Mouse (Mus musculus): ENCODE results near the gene Uqcr11. TPM values are rescaled to one million over a fixed set of nuclear protein-coding genes. Genes with fewer than 3 reads are reported as not detected.

Gene Uqcr11
- polyA plus RNA-seq, 1 experiment, result 222 TPM

DNA sequence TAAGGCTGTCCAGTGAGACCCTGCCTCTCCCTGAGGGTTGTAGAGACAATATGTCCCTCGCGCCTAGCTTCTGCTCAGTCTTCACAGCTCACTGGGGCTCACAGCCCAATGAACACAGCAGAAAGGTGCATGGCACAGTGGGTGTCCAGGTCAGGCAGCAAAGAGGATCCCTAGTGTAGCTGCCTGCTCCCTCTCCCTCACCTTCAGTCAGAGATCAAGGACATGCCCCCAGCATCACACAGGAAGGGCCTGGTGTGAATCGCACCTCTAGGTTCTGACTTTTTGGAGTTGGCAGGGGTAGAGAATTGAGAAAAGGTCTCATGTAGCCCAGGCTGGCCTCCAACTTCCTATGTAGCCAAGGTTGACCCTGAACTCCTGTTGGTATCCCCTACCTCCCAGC lies 28.2 kb upstream of the Uqcr11 start:
- peaks cover 5% of the 10 kb centered on the region; the same call in 1 of the 2 replicates for H3K4me1 ChIP-seq (ENCODE audit: control insufficient read depth, insufficient read depth, low read length)
- peak overlapping the region; percentile 9; the same call in 1 of the 2 replicates for H3K27ac ChIP-seq (ENCODE audit: control insufficient read depth, insufficient read depth, low read depth, low read length, poor library complexity)
- no peak overlapping the region for H3K4me3 ChIP-seq (replicated peaks; ENCODE audit: control insufficient read depth, low read depth, low read length)

DNA sequence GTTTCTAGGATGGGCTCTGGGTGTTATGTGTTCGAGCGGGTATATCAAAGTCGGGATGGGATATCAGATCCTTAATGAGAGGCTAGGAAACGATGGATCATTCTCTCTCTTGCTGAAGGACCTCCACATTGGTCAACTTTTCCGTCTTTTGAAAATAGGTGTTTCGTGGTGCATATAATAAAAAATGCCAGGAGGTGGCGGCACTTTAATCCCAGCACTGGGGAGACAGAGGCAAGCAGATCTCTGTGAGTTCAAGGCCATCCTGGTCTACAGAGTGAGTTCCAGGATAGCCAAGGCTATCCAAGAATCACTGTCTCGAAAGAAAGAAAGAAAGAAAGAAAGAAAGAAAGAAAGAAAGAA lies 27.6 kb upstream of the Uqcr11 start:
- TF ChIP-seq POLR2A (IDR thresholded peaks at IDR 0.05; ENCODE audit: borderline replicate concordance, control insufficient read depth, low read depth, low read length) (no peak), CTCF (IDR thresholded peaks at IDR 0.05; ENCODE audit: control insufficient read depth, insufficient read depth, low read length) (no peak)
- peak overlapping the region; percentile 51 for H3K4me3 ChIP-seq (replicated peaks; ENCODE audit: control insufficient read depth, low read depth, low read length)
- WGBS, result 10% methylated on average over 8 of the region's 8 CpGs
- H3K27ac ChIP-seq (ENCODE audit: control insufficient read depth, insufficient read depth, low read depth, low read length, poor library complexity), result peak overlapping the region; percentile 82
- H3K4me1 ChIP-seq (ENCODE audit: control insufficient read depth, insufficient read depth, low read length), result peaks cover 5% of the 10 kb centered on the region; the same call in 1 of the 2 replicates

More for the DNA sequence above, 28.2 kb upstream of the Uqcr11 start:
- 80% methylated on average over 3 of the region's 3 CpGs for WGBS
- TF ChIP-seq CTCF (IDR thresholded peaks at IDR 0.05; ENCODE audit: control insufficient read depth, insufficient read depth, low read length) (no peak), POLR2A (IDR thresholded peaks at IDR 0.05; ENCODE audit: borderline replicate concordance, control insufficient read depth, low read depth, low read length) (no peak)

DNA sequence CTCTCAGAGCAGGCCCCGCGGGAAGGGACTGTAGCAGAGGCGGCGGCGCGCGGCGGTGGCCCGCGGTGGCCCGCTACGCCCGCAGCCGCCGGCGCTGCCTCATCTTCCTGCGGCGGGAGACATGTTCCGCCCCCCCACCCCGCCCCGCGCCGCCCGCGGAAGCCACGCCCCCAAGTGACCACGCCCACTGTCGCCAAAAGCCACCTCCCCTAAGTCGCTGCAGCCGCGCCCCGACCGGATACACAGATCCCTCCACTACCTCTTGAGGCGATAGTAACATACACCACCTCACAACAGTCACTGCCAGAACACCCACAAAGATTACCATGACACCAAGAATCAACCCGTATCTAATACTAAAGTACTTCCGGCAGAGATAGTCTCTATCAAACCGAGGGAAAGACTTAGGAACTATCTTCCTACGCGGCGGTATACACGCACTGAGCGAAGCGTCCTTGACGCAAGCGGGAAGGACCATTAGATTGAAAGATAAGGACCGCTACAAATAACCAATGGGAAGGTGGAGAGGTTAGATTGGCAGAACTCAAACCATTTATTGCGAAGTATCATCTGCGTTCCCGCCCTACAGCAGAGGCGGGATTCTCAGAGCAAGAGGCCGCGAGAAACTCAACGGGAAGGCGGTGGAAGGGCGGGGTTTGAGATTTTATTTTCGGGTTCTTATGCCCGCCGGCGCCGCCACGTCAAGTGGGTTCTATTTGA lies 27.0 kb upstream of the Uqcr11 start, which contains the start of gene Tcf3:
Gene Tcf3, minus strand, starts transcription at position 135 of the 720 bp plus-strand sequence.
- TF ChIP-seq CTCF (IDR thresholded peaks at IDR 0.05; ENCODE audit: control insufficient read depth, insufficient read depth, low read length), result no peak
- TF ChIP-seq POLR2A (IDR thresholded peaks at IDR 0.05; ENCODE audit: borderline replicate concordance, control insufficient read depth, low read depth, low read length), result peak; percentile 78; the same call in 1 of the 2 replicates
- under 1% methylated on average over 61 of the region's 61 CpGs for WGBS
- H3K4me3 ChIP-seq (replicated peaks; ENCODE audit: control insufficient read depth, low read depth, low read length), result peak within 1 kb of the TSS; percentile 90
- H3K4me1 ChIP-seq (ENCODE audit: control insufficient read depth, insufficient read depth, low read length), result peaks cover 5% of the 10 kb centered on the region; the same call in 1 of the 2 replicates
- peak within 1 kb of the TSS; percentile 82 for H3K27ac ChIP-seq (ENCODE audit: control insufficient read depth, insufficient read depth, low read depth, low read length, poor library complexity)

DNA sequence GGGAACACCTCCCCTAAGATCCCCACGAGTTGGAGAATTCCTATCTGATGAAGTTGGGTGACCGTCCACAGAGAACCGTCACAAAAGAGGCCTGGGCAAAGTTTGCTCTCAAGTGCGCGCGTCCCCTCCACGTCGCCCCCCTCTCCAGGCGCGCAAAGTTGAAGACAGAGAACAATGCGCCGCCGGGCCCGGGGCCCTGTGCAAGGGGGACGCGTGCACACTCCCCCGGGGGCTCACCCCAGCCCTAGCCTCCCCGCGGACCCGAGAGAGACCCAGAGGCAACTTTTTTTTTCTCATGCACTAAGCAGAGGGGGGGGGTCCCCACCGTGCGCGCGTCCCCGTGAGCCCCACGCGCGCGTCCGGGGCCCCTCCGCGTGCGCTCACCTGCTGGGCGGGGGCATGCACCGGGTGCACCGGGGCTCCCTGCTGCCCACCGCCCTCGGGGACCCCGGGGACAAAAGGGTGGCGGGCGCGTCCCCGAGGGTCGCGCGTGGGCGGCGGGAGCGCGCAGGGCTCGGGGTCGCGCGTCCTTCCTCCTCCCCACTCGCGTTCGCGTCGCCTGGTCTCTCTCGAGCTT lies 26.4 kb upstream of the Uqcr11 start:
- TF ChIP-seq POLR2A (IDR thresholded peaks at IDR 0.05; ENCODE audit: borderline replicate concordance, control insufficient read depth, low read depth, low read length) (no peak), CTCF (IDR thresholded peaks at IDR 0.05; ENCODE audit: control insufficient read depth, insufficient read depth, low read length) (no peak)
- Histone ChIP-seq H3K27ac (ENCODE audit: control insufficient read depth, insufficient read depth, low read depth, low read length, poor library complexity) (peak overlapping the region; percentile 82), H3K4me3 (replicated peaks; ENCODE audit: control insufficient read depth, low read depth, low read length) (peak overlapping the region; percentile 90), H3K4me1 (ENCODE audit: control insufficient read depth, insufficient read depth, low read length) (peaks cover 5% of the 10 kb centered on the region; the same call in 1 of the 2 replicates)
- under 1% methylated on average over 60 of the region's 60 CpGs for WGBS

DNA sequence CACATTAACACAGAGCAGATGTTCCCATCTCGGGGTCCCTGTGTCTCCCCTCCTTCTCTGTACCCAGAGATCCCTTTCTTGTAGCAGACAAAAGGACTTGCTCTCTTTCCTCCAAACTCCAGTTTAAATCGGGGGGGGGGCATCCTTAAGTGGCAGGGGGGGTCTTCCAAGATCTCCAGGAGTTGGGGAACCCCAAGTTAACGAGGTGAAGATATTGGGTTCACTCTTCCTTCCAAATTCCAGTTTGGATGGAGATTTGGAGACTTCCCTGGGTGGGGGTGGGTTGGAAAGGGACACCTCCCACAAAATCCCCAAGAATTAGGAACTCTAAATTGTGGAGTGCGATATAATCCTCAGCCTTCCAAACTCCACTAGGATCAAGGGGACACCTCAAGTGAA lies 25.8 kb upstream of the Uqcr11 start:
- Histone ChIP-seq H3K4me1 (ENCODE audit: control insufficient read depth, insufficient read depth, low read length) (peaks cover 5% of the 10 kb centered on the region; the same call in 1 of the 2 replicates), H3K27ac (ENCODE audit: control insufficient read depth, insufficient read depth, low read depth, low read length, poor library complexity) (peak overlapping the region; percentile 82), H3K4me3 (replicated peaks; ENCODE audit: control insufficient read depth, low read depth, low read length) (peak overlapping the region; percentile 90)
- TF ChIP-seq POLR2A (IDR thresholded peaks at IDR 0.05; ENCODE audit: borderline replicate concordance, control insufficient read depth, low read depth, low read length) (no peak), CTCF (IDR thresholded peaks at IDR 0.05; ENCODE audit: control insufficient read depth, insufficient read depth, low read length) (no peak)
- WGBS, result 3% methylated on average over 4 of the region's 4 CpGs

DNA sequence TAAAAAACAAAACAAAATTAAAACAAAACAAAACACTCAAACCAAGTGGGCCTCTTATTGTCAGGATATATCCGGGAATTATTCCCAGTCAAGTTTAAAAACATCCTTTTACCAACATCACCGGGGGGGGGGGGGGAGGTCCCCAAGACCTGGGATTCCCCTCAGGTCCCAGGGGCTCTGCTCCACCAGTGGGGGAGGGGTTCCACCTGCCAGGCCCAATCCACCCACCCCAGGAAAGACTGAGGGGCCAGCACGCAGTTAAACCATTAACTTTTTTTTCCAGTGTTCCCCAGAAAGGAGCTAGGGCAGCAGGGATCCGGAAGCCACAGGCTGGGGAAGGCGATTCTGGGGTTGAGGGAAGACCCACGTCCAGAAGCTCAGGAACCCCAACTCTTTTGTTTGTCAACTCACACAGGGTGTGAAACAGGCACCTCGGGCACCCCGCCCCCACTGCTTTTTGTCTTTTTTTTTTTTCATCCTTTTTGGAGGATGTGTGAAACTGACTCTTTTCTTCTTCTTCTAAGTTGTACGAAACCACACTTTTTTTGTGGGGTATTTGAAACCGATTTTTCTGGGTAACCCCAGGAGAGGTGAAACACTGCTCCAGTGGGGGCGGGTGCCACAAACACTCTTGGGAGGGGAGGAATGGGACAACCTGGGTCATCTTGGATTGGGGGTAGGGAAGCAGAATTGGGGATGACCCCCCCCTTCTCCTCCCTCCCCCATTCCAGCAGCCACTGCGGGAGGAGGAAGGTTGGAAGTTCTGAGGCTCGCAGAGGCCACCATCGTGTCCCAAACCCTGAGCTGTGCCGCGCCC lies 25.1 kb upstream of the Uqcr11 start:
- Histone ChIP-seq H3K4me1 (ENCODE audit: control insufficient read depth, insufficient read depth, low read length) (peaks cover 5% of the 10 kb centered on the region; the same call in 1 of the 2 replicates), H3K4me3 (replicated peaks; ENCODE audit: control insufficient read depth, low read depth, low read length) (peak overlapping the region; percentile 90), H3K27ac (ENCODE audit: control insufficient read depth, insufficient read depth, low read depth, low read length, poor library complexity) (peak overlapping the region; percentile 82)
- TF ChIP-seq CTCF (IDR thresholded peaks at IDR 0.05; ENCODE audit: control insufficient read depth, insufficient read depth, low read length), result no peak
- no peak for TF ChIP-seq POLR2A (IDR thresholded peaks at IDR 0.05; ENCODE audit: borderline replicate concordance, control insufficient read depth, low read depth, low read length)
- WGBS, result 19% methylated on average over 16 of the region's 16 CpGs

DNA sequence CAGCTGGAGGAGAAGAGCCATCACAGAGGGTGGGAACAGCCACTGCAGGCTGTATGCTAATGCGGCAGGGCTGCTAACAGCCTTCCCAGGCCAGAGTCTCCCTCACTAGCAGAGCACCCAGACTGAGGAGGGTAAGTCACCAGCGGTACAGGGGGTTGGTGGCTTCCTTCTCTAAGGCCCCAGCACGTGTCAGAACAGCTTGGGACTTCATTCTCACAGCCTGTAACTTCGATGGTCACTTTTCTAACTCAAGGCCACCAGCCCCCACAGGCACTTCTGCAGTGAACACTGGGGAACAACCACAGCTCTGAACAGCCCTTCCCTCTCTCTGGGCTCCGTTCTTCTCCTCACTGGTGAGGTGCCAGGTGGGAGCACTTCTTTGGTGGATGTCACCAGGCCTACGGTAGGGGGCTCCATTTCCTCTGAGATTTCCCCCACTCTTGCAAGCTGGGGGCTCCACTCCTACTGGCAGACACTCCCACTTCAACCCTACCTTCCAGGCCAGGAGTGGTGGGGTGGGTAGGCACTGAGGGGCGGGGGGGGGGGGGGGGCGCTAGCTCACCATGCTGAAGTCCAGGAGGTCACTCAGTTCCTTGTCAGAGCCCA lies 23.8 kb upstream of the Uqcr11 start:
- 61% methylated on average over 8 of the region's 8 CpGs for WGBS
- Histone ChIP-seq H3K27ac (ENCODE audit: control insufficient read depth, insufficient read depth, low read depth, low read length, poor library complexity) (peak overlapping the region; percentile 78), H3K4me3 (replicated peaks; ENCODE audit: control insufficient read depth, low read depth, low read length) (no peak overlapping the region), H3K4me1 (ENCODE audit: control insufficient read depth, insufficient read depth, low read length) (peaks cover 5% of the 10 kb centered on the region; the same call in 1 of the 2 replicates)
- TF ChIP-seq POLR2A (IDR thresholded peaks at IDR 0.05; ENCODE audit: borderline replicate concordance, control insufficient read depth, low read depth, low read length), result no peak
- TF ChIP-seq CTCF (IDR thresholded peaks at IDR 0.05; ENCODE audit: control insufficient read depth, insufficient read depth, low read length), result no peak
